Mouse (Mus musculus): ENCODE measurements at regions not wholly inside any gene's neighbourhood (a gene's known extent, or its start where the extent isn't known, plus 50 kb on each side); places are given as distances from the start of the nearest gene placed in this dataset.

DNA sequence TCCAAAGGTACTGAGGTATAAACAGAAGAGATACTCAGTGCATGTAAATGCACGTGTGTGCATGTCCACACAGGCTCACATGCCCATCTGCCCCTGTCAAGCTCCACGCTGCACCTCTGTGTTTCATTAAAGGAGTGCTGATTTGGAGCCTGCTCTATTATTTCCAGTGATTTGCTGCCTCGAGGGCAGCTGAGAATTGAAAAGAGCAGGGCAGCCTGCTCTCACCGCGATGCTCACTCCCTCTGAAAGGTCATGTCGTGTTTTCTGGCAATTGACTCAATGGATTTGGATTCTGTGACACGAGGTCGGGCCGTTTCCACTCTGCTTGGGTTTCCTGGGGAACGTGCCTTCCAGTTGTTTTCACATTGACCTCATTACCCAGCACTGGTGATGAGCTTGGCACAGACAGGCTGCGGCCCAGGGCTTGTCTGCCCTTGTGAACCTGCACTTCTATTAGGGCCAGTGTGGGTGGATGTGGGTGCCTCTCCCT, 167.1 kb downstream of the Fam169b start:
- no peak for DNase-seq

DNA sequence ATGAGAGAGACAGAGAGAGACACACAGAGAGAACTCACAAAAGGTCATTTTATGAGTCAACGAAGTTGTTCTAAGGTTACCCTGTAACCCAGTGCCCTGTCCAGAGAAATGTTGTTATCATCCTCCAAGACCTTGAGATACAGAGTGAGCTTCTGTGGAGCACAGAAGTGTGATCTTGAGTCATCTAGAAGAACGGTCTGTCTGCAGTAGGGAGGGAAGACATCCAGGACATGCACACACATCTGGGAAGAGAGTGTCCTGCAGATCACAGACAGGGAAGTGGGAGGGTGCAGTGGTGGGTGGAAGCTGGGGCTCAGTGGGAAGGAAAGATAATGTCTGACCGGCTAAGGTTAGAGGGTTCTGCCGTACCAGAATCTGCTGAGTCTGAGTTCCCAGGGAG, 155.3 kb downstream of the Fam169b start:
- DNase-seq: no peak

GRCm38 (mm10) chr7:68415890-68416289, 142.3 kb downstream of the Fam169b start:
- no peak for DNase-seq

- no peak for DNase-seq
Measured at GRCm38 (mm10) chr7:68412786-68413185, 139.1 kb downstream of the Fam169b start.

Measured in layer of hippocampus, postnatal 36 days (tissue).